Mouse (Mus musculus) forebrain, embryonic 16.5 days (tissue): ENCODE results near the gene Cd151. TPM values are rescaled to one million over a fixed set of nuclear protein-coding genes. Genes with fewer than 3 reads are reported as not detected.
A peak's percentile ranks its signal among the peaks of the same experiment; 100 is the strongest.

ENCODE experiments used
- ATAC-seq: fragments of 200-750 bp; cut with Nextera tagmentation; 2 replicates; pipeline ENCODE4 v1.8.0; 2017; ENCODE audit warnings: mild to moderate bottlenecking, moderate library complexity
- H3K27ac ChIP-seq: fragments of 300-500 bp; sonication (generic); 2 replicates; pipeline ENCODE4 v1.5.1; 2014; ENCODE audit warnings: low read length, control low read depth
- H3K27me3 ChIP-seq: fragments of 300-500 bp; sonication (generic); replicated peaks from 2 replicates; pipeline ENCODE4 v1.6.1; 2014; ENCODE audit warnings: low read length; ENCODE audit not compliant: control insufficient read depth, insufficient read depth
- H3K36me3 ChIP-seq: fragments of 300-500 bp; sonication (generic); 2 replicates; pipeline ENCODE4 v1.6.1; 2014; ENCODE audit not compliant: control insufficient read depth, insufficient read depth
- H3K4me1 ChIP-seq: fragments of 300-500 bp; sonication (generic); replicated peaks from 2 replicates; pipeline ENCODE4 v1.6.1; 2014; ENCODE audit warnings: low read length; ENCODE audit not compliant: control insufficient read depth, insufficient read depth
- H3K4me2 ChIP-seq: fragments of 300-500 bp; sonication (generic); 2 replicates; pipeline ENCODE4 v1.6.1; 2014; ENCODE audit warnings: mild to moderate bottlenecking, low read length, control low read depth
- H3K4me3 ChIP-seq: fragments of 300-500 bp; sonication (generic); replicated peaks from 2 replicates; pipeline ENCODE4 v1.5.1; 2014; ENCODE audit warnings: mild to moderate bottlenecking, low read length, control low read depth
- H3K9ac ChIP-seq: fragments of 300-500 bp; sonication (generic); replicated peaks from 2 replicates; pipeline ENCODE4 v1.6.1; 2014; ENCODE audit warnings: low read depth, low read length, control low read depth
- H3K9me3 ChIP-seq: fragments of 300-500 bp; sonication (generic); 2 replicates; pipeline ENCODE4 v1.6.1; 2016; ENCODE audit warnings: low read length; ENCODE audit not compliant: control insufficient read depth
- WGBS: fragments of 180-500 bp; shearing (Covaris S2); extraction: QIAGEN DNeasy Blood & Tissue Kit; methylation state at CpG from one replicate; pipeline ENCODE4 v1.1.7; 2014; 5-methylcytosine and 5-hydroxymethylcytosine counted together
- polyA plus RNA-seq: library from polyadenylated mRNA; unstranded; fragments of >200 nt; fragmentation: Nextera tagmentation; extraction: Ambion mirVana; gene quantifications from 2 replicates; pipeline ENCODE4 v1.2.1, GENCODE M21; 2015

The Cd151 gene
- polyA plus RNA-seq, 1 experiment from 2014 or later: 20.8 TPM

DNA sequence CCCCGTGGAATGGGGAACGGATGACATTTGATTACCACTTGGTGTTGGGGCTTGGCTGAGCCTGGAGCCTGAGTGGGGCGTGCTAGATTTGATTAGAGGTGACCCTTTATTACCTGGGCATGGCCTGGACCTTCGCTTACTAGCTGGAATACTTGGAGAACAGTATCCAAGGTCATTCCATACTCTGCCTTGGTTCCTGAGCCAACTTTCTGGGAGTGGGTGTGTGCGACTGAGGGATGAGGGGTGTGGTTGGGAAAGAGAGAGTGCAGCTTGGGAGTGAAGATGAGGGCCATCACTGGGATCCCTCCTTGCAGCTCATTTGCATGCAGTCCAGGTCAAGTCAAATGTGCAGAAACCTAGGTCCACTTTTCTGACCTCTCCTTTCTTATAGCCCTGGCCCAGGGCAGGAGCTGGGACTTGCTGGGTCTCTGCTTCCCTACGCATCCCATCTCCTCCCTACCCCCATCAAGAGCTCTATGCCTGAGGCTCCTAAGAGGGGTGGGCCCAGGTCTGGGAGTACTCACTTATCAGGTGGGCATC, 16.0 kb downstream of the Cd151 start:
- no peak overlapping the region for H3K9ac ChIP-seq
- H3K4me3 ChIP-seq: no peak overlapping the region; the same call in 1 of the 2 replicates
- no peaks in the 10 kb centered on the region for H3K36me3 ChIP-seq
- no peak for ATAC-seq
- WGBS: 75% methylated on average over 6 of the region's 6 CpGs
- no peaks in the 10 kb centered on the region for H3K9me3 ChIP-seq
- H3K4me2 ChIP-seq: peak overlapping the region; percentile 88
- no peak overlapping the region for H3K27ac ChIP-seq
- peaks cover 25% of the 10 kb centered on the region for H3K4me1 ChIP-seq
- H3K27me3 ChIP-seq: peaks cover 3% of the 10 kb centered on the region; the same call in 1 of the 2 replicates

DNA sequence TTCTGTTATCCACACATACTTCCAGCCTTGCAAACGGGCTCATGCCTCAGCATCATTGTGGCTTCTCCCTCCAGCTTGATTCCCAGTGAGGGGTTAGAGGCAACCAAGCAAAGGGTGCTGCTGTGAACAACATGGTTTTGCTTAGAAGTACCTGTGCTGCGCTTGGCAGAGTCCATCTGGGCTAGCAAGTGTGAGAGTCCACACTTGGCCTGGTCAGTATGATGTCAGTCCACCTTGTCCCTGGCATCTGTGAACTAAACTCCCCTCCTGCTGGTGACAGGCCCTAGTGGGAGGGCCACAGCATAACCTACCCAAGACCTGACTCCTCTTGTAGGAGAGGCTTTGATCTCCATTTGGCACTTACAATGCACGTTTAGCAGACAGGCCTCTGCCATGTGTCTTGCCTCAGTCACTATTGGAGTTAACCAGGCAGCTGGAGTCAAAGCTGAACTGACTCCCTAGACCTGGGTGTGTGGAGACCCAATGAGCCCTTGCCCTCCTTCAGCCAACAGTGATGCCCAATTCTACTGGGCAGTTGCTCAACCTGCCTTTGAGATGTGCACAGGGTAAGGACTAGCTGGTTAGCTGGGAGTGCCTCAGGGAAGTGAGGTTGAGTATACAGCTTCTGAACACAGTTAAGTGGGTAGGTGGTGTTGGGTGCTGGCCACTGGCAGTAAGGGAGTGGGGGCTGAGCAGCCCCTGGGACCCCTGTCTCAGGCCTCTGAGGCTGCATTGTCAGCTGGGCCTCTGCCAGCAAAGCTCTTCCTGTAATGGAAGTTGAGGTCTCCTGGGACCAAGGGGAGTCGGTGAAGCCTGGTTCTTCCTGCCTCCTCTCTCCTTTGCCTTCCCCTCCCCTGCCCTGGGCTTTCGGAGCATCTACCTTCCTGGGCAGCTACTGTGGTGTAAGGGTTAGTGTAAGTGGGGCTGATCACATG, 17.3 kb downstream of the Cd151 start:
- peaks cover 25% of the 10 kb centered on the region for H3K4me1 ChIP-seq
- H3K27ac ChIP-seq: no peak overlapping the region
- H3K9me3 ChIP-seq: no peaks in the 10 kb centered on the region
- WGBS: 76% methylated on average over 5 of the region's 5 CpGs
- H3K4me3 ChIP-seq: no peak overlapping the region
- no peaks in the 10 kb centered on the region for H3K36me3 ChIP-seq
- H3K9ac ChIP-seq: no peak overlapping the region
- ATAC-seq: no peak
- peaks cover 3% of the 10 kb centered on the region; the same call in 1 of the 2 replicates for H3K27me3 ChIP-seq
- no peak overlapping the region for H3K4me2 ChIP-seq

DNA sequence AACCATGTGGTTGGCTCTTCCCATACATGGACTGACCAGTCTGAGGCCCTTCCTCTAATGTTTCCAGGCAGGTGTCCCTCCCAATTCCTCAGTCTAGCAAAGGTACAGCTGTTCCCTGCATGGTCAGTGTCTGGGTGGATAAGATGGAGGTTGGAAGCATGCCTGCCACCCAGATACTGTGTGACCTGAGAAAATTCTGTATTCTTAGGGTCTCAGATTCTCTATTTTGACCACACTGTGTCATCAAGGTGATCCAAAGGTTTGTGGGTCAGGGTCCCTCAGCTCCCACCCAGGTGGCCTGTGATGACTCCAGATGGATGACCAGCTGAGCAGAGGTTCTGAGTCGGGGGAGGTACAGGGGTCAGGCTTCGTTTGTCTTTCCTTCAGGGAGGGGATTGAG, 18.0 kb downstream of the Cd151 start:
- H3K4me2 ChIP-seq: no peak overlapping the region
- 70% methylated on average over 2 of the region's 2 CpGs for WGBS
- no peaks in the 10 kb centered on the region for H3K9me3 ChIP-seq
- H3K9ac ChIP-seq: no peak overlapping the region
- peaks cover 3% of the 10 kb centered on the region; the same call in 1 of the 2 replicates for H3K27me3 ChIP-seq
- no peak overlapping the region for H3K4me3 ChIP-seq
- no peaks in the 10 kb centered on the region for H3K36me3 ChIP-seq
- H3K4me1 ChIP-seq: peaks cover 25% of the 10 kb centered on the region
- ATAC-seq: no peak
- H3K27ac ChIP-seq: no peak overlapping the region

DNA sequence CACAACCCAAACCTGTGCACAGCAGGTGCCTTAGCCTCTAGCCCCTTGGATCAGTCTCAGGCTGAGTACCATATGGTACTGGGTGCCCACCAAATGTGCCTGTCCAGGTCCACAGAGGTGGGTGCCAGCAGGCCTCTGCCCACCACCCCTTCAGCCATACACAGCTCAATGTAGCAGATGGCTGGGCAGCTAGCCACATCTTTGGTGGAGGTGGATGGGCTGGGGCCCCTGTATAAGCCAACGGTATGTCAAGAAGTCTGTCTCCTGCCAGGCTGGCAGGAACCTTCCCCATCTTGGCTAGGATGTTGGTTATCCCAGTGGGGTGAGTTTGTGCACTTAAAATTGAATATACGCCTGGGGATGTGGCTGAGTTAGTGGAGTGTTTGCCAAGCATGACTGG, 18.4 kb downstream of the Cd151 start:
- Histone ChIP-seq H3K36me3 (no peaks in the 10 kb centered on the region), H3K27ac (no peak overlapping the region), H3K27me3 (peaks cover 3% of the 10 kb centered on the region; the same call in 1 of the 2 replicates), H3K4me2 (no peak overlapping the region), H3K4me3 (no peak overlapping the region), H3K4me1 (peaks cover 25% of the 10 kb centered on the region), H3K9ac (no peak overlapping the region), H3K9me3 (no peaks in the 10 kb centered on the region)
- ATAC-seq: no peak
- 59% methylated on average over 2 of the region's 2 CpGs for WGBS

DNA sequence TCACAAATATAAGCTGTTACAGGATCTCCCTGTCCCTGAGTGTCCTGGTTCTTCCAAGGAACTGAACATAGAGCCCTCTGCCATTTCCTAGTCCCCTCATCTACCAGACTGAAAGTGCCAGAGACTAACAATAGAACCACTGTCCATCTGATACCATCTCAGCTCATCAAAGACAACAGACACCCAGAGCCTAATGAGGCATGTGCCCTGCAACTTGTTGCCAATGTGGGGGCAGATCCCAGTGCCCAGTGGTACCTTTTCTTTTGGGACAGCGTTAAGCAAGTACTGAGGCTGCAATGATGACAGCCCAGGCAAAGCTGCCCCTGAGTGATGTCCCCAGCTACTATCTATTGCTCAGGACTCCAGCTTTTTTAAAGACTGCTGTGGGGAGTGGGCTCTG, 19.0 kb downstream of the Cd151 start:
- peaks cover 3% of the 10 kb centered on the region; the same call in 1 of the 2 replicates for H3K27me3 ChIP-seq
- H3K4me2 ChIP-seq: no peak overlapping the region
- H3K4me3 ChIP-seq: no peak overlapping the region
- no peaks in the 10 kb centered on the region for H3K9me3 ChIP-seq
- no peak overlapping the region for H3K27ac ChIP-seq
- no peak for ATAC-seq
- WGBS: 92% methylated on average over 1 of the region's 1 CpGs
- H3K9ac ChIP-seq: no peak overlapping the region
- peaks cover 20% of the 10 kb centered on the region for H3K4me1 ChIP-seq
- no peaks in the 10 kb centered on the region for H3K36me3 ChIP-seq

DNA sequence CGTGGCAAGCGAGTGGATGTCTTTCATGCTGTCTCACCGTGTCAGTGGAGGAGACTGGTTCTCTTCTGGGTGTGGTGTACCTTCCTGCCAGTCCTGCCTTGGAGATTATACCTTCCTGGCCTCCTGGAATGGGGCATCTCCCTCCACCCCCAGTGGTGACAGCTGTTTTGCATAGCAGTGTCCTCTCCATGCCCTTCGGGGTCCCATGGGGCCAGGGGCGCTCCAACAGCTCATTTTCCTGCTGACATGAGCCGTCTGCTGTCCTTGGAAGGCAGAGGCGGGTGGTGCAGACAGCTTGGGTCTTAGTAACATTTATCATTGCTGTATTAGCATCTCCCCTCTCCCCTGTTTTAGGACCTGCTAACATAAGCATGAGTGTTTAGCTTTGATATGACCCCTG, 19.9 kb downstream of the Cd151 start:
- Histone ChIP-seq H3K4me1 (peaks cover 14% of the 10 kb centered on the region), H3K27ac (no peak overlapping the region), H3K27me3 (peaks cover 3% of the 10 kb centered on the region; the same call in 1 of the 2 replicates), H3K36me3 (no peaks in the 10 kb centered on the region), H3K9ac (no peak overlapping the region), H3K9me3 (no peaks in the 10 kb centered on the region), H3K4me3 (no peak overlapping the region), H3K4me2 (no peak overlapping the region)
- ATAC-seq: no peak
- WGBS: 92% methylated on average over 7 of the region's 7 CpGs

DNA sequence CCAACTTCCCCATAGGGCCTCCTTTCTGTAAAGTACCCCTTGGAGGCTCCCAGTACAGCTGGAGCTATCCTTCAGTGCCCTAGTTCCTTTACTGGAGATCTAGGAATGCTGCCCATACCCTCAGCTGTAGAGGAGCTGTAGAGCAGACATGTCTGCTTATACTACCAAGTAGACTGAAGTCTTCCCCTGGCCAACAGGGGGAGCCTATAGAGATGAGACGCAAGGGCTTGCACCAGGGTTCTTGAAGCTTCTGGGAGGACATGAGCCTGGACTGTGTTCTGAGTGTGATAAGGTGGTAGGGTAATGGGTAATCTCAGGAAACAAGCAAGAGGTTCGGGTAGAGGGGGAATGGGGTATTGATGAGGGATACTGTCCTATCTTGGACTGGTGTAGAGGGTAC, 24.0 kb downstream of the Cd151 start:
- H3K4me1 ChIP-seq: no peaks in the 10 kb centered on the region
- no peak overlapping the region for H3K4me2 ChIP-seq
- WGBS: 82% methylated on average over 2 of the region's 2 CpGs
- no peaks in the 10 kb centered on the region for H3K27me3 ChIP-seq
- no peak overlapping the region for H3K9ac ChIP-seq
- no peaks in the 10 kb centered on the region for H3K36me3 ChIP-seq
- no peak overlapping the region for H3K27ac ChIP-seq
- H3K9me3 ChIP-seq: no peaks in the 10 kb centered on the region
- no peak for ATAC-seq
- no peak overlapping the region for H3K4me3 ChIP-seq

DNA sequence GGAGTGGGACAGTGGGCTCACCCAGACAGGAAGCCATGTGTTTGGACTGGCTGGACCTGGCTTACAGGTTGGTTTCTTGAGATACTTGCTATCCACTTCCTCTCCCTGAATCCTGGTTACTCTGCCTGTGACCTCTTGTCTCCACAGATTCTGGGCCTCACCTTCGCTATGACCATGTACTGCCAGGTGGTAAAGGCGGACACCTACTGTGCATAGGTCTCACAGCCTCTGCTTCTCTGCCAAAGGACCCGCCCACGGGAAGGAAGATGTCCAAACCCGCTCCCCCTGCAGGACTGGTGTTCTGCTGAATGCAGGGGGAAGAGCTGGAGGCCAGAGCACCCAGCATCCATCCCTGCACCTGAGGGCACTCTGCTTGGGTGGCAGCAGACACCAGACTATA, 25.5 kb downstream of the Cd151 start:
- Histone ChIP-seq H3K27me3 (no peaks in the 10 kb centered on the region), H3K36me3 (no peaks in the 10 kb centered on the region), H3K27ac (no peak overlapping the region), H3K4me1 (no peaks in the 10 kb centered on the region), H3K4me3 (no peak overlapping the region), H3K9ac (no peak overlapping the region), H3K4me2 (no peak overlapping the region), H3K9me3 (no peaks in the 10 kb centered on the region)
- no peak for ATAC-seq
- 92% methylated on average over 5 of the region's 5 CpGs for WGBS

DNA sequence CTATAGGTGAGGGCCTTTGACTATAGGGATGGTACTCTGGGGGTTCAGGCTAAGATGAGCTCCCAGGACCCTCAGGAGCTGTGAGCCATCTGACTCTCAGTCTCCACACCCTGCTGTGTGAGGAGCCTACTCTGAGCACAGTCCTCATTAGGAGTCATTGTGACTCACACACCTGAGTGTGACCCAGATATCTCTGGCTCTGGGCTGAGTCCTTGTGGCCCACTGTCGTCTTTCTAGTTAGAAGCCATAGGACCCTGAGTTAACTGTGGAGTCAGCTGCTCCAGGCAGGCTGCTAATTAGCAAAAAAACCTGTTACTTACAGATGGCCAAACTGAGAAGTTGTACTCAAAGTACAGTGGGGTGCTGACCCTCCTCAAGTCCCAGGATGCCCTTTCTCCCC, 26.5 kb downstream of the Cd151 start:
- no peaks in the 10 kb centered on the region for H3K36me3 ChIP-seq
- no peaks in the 10 kb centered on the region for H3K4me1 ChIP-seq
- H3K9me3 ChIP-seq: no peaks in the 10 kb centered on the region
- no peaks in the 10 kb centered on the region for H3K27me3 ChIP-seq
- H3K27ac ChIP-seq: no peak overlapping the region
- H3K4me2 ChIP-seq: no peak overlapping the region
- ATAC-seq: no peak
- no peak overlapping the region for H3K9ac ChIP-seq
- no peak overlapping the region for H3K4me3 ChIP-seq
- WGBS: 92% methylated on average over 1 of the region's 1 CpGs
